Mouse (Mus musculus): ENCODE measurements around the gene Gpc2. TPM values are rescaled to one million over a fixed set of nuclear protein-coding genes. Genes with fewer than 3 reads are reported as not detected.

The Gpc2 gene
- polyA plus RNA-seq, 1 experiment, result not detected

DNA sequence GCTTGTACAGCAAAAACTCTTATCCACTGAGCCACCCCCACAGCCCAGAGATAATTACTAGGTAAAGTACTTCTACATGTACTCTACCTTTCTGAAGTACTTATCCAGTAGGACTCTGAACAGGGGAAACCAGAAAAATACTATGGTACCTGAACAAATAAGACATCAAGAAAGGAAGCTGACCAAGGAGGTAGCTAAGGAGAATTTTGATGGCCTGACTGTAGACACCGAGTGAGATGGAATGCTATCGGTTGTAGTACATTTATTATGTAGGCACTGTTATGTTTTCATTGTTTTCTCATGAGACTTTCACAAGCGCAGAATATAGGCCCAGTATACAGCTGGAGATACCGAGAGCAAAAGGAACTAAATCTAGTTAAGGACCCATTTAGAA lies 22.2 kb downstream of the Gpc2 start:
- H3K4me1 ChIP-seq (ENCODE audit: control insufficient read depth, insufficient read depth, low read length), result peaks cover 25% of the 10 kb centered on the region
- no peak overlapping the region for H3K4me3 ChIP-seq (ENCODE audit: insufficient read depth, low read depth, low read length)
- 96% methylated on average over 4 of the region's 4 CpGs for WGBS
- TF ChIP-seq POLR2A (IDR thresholded peaks at IDR 0.05; ENCODE audit: insufficient read depth, low read depth, low read length) (no peak), CTCF (IDR thresholded peaks at IDR 0.05; ENCODE audit: insufficient read depth, low read depth, low read length) (no peak)
- no peak overlapping the region for H3K27ac ChIP-seq (ENCODE audit: insufficient read depth, low read depth, low read length)

DNA sequence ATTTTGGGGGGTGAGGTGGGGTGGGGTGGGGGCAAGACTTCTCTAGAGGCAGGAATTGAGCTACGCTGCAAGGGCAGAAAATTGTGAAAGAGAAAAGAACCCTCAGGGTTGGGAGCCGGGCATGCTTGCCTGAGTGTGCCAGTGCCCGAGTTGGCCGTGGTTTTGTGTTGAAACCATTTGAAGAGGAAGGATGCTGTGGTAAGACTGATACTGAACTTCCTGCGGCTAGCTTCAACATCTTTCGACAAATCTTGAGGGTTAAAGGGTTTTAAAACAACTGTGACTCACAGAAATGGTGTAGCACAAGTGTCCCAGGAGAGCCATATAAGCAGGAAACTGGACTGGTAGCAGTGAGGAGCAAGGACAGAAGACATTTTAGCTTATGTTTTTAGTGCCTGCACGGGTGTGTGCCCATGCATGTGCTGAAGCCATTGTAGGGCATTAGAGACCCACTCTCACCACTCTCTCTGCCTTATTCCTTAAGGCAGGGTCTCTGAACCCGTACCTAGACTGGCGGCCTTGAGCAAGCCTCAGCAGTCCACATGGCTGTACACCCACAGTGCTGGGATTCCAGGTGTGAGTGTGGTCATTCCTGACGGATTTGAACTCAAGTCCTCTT lies 22.7 kb downstream of the Gpc2 start:
- WGBS, result 91% methylated on average over 10 of the region's 10 CpGs
- TF ChIP-seq POLR2A (IDR thresholded peaks at IDR 0.05; ENCODE audit: insufficient read depth, low read depth, low read length), result no peak
- Histone ChIP-seq H3K27ac (ENCODE audit: insufficient read depth, low read depth, low read length) (no peak overlapping the region), H3K4me1 (ENCODE audit: control insufficient read depth, insufficient read depth, low read length) (peaks cover 20% of the 10 kb centered on the region), H3K4me3 (ENCODE audit: insufficient read depth, low read depth, low read length) (no peak overlapping the region)

DNA sequence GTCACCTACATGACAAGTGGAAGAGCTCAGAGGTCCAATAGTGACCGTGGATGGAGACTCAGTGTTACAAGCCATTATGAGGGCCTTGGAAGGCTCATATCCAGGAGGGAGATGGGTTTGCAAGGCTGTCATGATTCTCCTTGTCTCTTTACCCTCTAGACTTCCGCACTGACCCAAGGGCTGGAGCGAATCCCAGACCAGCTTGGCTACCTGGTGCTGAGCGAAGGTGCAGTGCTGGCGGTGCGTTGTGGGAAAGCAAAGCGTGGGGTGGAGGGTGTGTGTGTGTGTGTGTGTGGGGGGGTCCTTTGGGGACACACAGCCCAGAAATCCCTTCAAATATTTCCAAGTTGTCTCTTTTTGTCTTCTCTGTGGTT lies 23.7 kb downstream of the Gpc2 start:
- Histone ChIP-seq H3K4me3 (ENCODE audit: insufficient read depth, low read depth, low read length) (peak overlapping the region; percentile 84), H3K27ac (ENCODE audit: insufficient read depth, low read depth, low read length) (peak overlapping the region; percentile 85), H3K4me1 (ENCODE audit: control insufficient read depth, insufficient read depth, low read length) (peaks cover 14% of the 10 kb centered on the region)
- no peak for TF ChIP-seq CTCF (IDR thresholded peaks at IDR 0.05; ENCODE audit: insufficient read depth, low read depth, low read length)
- TF ChIP-seq POLR2A (IDR thresholded peaks at IDR 0.05; ENCODE audit: insufficient read depth, low read depth, low read length), result no peak
- 13% methylated on average over 7 of the region's 7 CpGs for WGBS

DNA sequence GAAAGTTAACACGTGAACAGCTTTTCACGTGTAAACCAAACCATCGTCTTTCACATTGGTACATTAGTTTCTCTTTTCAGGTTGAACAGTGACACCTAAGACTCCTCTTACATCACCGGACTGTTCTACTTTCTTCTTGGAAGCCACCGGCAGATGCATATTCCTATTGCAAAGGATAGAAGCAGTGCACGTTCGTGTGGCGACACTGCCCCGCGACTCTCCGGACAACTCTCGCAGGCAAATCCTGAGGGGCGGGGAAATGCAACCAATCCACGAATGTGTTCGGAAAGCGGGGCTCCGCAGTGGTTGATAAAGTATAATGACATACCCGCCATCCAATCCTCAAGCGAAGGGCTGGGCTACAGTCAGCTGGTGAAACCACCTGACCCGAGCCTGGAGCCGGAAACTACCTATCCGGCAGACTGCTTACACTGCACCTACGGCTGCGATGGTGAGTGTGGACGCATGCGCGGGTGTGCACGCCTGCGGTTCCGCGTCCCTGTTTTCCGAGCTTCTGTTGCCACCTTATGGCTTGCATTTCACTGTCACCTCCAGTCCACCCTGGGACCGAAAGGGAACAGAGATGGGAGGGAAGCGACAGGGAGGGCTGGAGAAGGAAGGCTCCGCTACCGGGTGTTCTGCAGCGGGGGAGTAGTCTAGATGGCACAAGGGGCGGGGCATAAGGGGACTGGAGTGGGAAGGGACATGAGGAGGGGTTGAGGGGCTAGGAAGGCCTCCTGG lies 24.3 kb downstream of the Gpc2 start, which contains the start of gene Lamtor4:
Gene Lamtor4, plus strand, starts transcription at position 130 of the 741 bp plus-strand sequence.
- WGBS, result under 1% methylated on average over 38 of the region's 38 CpGs

DNA sequence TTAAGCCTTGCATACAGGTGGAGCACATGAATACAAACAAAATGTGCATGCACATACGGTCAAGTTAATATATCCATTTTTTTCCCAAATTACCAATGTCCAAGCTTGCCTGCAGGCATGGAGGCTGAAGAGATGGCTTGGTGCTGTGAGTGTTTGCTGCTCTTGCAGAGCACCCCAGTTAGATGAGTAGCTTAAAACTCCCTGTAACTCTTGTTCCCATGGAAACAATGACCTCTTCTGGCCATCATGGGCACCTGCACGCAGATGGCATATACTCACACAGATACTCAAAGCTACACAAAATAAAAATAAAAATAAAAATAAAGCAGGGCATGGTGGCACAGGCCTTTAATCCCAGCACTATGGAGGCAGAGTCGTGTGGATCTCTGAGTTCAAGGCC lies 26.7 kb downstream of the Gpc2 start:
- H3K27ac ChIP-seq (ENCODE audit: insufficient read depth, low read depth, low read length), result no peak overlapping the region
- WGBS, result 93% methylated on average over 3 of the region's 3 CpGs
- peaks cover 5% of the 10 kb centered on the region for H3K4me1 ChIP-seq (ENCODE audit: control insufficient read depth, insufficient read depth, low read length)
- no peak for TF ChIP-seq CTCF (IDR thresholded peaks at IDR 0.05; ENCODE audit: insufficient read depth, low read depth, low read length)
- TF ChIP-seq POLR2A (IDR thresholded peaks at IDR 0.05; ENCODE audit: insufficient read depth, low read depth, low read length), result no peak
- H3K4me3 ChIP-seq (ENCODE audit: insufficient read depth, low read depth, low read length), result no peak overlapping the region

More for the DNA sequence above, 24.3 kb downstream of the Gpc2 start, which contains the start of gene Lamtor4:
- TF ChIP-seq CTCF (IDR thresholded peaks at IDR 0.05; ENCODE audit: insufficient read depth, low read depth, low read length) (no peak), POLR2A (IDR thresholded peaks at IDR 0.05; ENCODE audit: insufficient read depth, low read depth, low read length) (peak; percentile 69)
- Histone ChIP-seq H3K4me3 (ENCODE audit: insufficient read depth, low read depth, low read length) (peak within 1 kb of the TSS; percentile 84), H3K27ac (ENCODE audit: insufficient read depth, low read depth, low read length) (peak within 1 kb of the TSS; percentile 85), H3K4me1 (ENCODE audit: control insufficient read depth, insufficient read depth, low read length) (peaks cover 14% of the 10 kb centered on the region)

DNA sequence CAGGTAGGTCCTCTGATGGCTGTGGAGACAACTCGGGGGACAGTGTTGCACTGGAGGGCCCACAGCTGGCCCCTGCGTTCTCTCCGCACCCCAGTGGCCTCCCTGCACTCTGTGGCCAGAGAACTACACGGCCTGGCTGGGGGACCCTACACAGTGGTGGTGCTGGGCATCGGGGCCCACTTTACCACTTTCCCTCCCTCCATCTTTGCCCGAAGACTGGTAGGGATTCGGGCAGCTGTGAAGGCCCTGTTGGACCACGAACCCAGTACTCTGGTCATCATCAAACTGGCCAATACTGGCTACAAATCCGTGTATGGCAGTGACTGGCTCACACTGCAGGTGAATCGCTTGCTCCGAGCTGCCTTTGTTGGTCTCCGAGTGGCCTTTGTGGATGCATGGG lies 28.7 kb downstream of the Gpc2 start:
- WGBS, result 85% methylated on average over 12 of the region's 12 CpGs
- TF ChIP-seq CTCF (IDR thresholded peaks at IDR 0.05; ENCODE audit: insufficient read depth, low read depth, low read length) (no peak), POLR2A (IDR thresholded peaks at IDR 0.05; ENCODE audit: insufficient read depth, low read depth, low read length) (no peak)

DNA sequence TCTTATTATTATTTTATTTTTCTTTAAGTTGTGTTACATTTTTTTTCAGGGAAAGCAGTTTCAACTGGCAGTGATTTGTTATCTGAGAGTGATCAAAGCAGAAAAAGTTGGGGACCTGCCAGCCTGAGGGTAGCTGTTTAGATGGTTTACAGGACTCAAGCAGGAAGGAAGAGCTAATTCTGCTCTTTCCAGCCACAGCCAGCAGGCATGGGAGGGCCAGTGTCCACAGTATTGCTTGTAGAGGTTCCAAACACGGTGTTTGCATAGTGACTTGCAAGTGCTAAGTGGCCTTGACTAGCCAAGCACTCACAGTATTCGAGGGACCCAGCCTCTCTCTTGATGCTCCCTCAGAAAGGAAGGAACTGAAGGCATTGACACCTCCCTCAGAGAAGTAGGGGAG lies 38.3 kb downstream of the Gpc2 start:
- H3K4me3 ChIP-seq (ENCODE audit: insufficient read depth, low read depth, low read length), result no peak overlapping the region
- no peaks in the 10 kb centered on the region for H3K4me1 ChIP-seq (ENCODE audit: control insufficient read depth, insufficient read depth, low read length)
- no peak overlapping the region for H3K27ac ChIP-seq (ENCODE audit: insufficient read depth, low read depth, low read length)
- WGBS, result 38% methylated on average over 2 of the region's 2 CpGs
- no peak for TF ChIP-seq CTCF (IDR thresholded peaks at IDR 0.05; ENCODE audit: insufficient read depth, low read depth, low read length)
- no peak for TF ChIP-seq POLR2A (IDR thresholded peaks at IDR 0.05; ENCODE audit: insufficient read depth, low read depth, low read length)

More for the DNA sequence above, 28.7 kb downstream of the Gpc2 start:
- Histone ChIP-seq H3K4me3 (ENCODE audit: insufficient read depth, low read depth, low read length) (no peak overlapping the region), H3K4me1 (ENCODE audit: control insufficient read depth, insufficient read depth, low read length) (peaks cover 2% of the 10 kb centered on the region; the same call in 1 of the 2 replicates), H3K27ac (ENCODE audit: insufficient read depth, low read depth, low read length) (no peak overlapping the region)

DNA sequence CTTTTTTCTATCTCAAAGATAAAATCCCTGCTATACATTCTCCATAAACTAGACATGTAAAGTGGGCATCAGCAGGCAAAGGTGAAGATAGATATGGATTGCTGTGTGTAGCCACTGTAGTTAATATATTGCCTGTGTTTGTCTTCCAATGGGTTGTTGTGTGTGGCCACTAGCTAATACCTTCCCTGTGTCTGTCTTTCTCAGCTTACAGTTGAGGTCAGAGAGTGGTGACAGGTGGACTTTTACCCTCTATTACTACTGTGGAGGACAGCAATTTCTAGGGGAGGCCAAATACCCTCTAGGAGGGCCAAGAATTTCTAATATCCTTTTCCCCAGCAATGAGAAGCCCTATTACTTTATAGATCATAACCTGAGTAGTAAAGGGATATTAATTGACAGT lies 45.6 kb downstream of the Gpc2 start:
- Histone ChIP-seq H3K4me3 (ENCODE audit: insufficient read depth, low read depth, low read length) (no peak overlapping the region), H3K27ac (ENCODE audit: insufficient read depth, low read depth, low read length) (no peak overlapping the region)
- TF ChIP-seq CTCF (IDR thresholded peaks at IDR 0.05; ENCODE audit: insufficient read depth, low read depth, low read length) (no peak), POLR2A (IDR thresholded peaks at IDR 0.05; ENCODE audit: insufficient read depth, low read depth, low read length) (no peak)

DNA sequence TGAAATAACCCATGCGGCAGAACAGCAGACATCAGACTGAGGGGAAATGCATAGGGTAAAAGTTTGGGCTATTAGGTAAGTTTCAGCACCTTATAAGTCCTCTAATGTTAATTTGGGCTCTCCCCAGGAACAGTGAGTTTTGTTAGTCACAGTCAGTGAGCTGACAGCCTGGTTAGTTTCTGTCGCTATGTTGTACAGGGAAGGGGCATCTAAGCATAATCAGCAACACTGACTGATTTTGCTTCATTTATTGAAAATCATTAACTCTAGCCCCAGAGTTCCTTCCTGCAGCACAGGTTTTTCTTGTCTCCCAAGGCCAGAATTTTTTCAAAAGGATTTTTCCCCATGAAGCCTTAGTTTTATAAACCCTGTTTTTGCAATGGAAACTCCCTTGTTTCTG lies 46.0 kb downstream of the Gpc2 start:
- H3K27ac ChIP-seq (ENCODE audit: insufficient read depth, low read depth, low read length), result no peak overlapping the region

More for the DNA sequence above, 45.6 kb downstream of the Gpc2 start:
- H3K4me1 ChIP-seq (ENCODE audit: control insufficient read depth, insufficient read depth, low read length), result no peaks in the 10 kb centered on the region

More for the DNA sequence above, 46.0 kb downstream of the Gpc2 start:
- no peak for TF ChIP-seq POLR2A (IDR thresholded peaks at IDR 0.05; ENCODE audit: insufficient read depth, low read depth, low read length)
- Histone ChIP-seq H3K4me3 (ENCODE audit: insufficient read depth, low read depth, low read length) (no peak overlapping the region), H3K4me1 (ENCODE audit: control insufficient read depth, insufficient read depth, low read length) (no peaks in the 10 kb centered on the region)
- 94% methylated on average over 2 of the region's 2 CpGs for WGBS

Measured in olfactory bulb, adult 2 months (tissue).